Mouse (Mus musculus): Measurements from ENCODE around the gene Astn2. TPM values are rescaled to one million over a fixed set of nuclear protein-coding genes. Genes with fewer than 3 reads are reported as not detected.

Gene Astn2
- total RNA-seq, 2 experiments from 2014 or later, result 32.5 to 35.1 TPM

- DNase-seq (ENCODE audit: low spot score in 2 of 2), result peak; percentile 45 to 56
Measured at GRCm38 (mm10) chr4:65589780-65590179, 814.6 kb downstream of the Astn2 start.

- DNase-seq (ENCODE audit: low spot score in 2 of 2), result no peak
Measured at GRCm38 (mm10) chr4:65586947-65587346, 817.5 kb downstream of the Astn2 start.

- DNase-seq (ENCODE audit: low spot score in 2 of 2), result no peak
Measured at GRCm38 (mm10) chr4:65580254-65580653, 824.2 kb downstream of the Astn2 start.

- no peak for DNase-seq (ENCODE audit: low spot score in 2 of 2)
Measured at GRCm38 (mm10) chr4:65565493-65565892, 838.9 kb downstream of the Astn2 start.

- no peak for DNase-seq (ENCODE audit: low spot score in 2 of 2)
Measured at GRCm38 (mm10) chr4:65548561-65548960, 855.9 kb downstream of the Astn2 start.

GRCm38 (mm10) chr4:65545582-65545981 is 858.8 kb downstream of the Astn2 start:
- DNase-seq (ENCODE audit: low spot score in 2 of 2), result no peak

- DNase-seq (ENCODE audit: low spot score in 2 of 2), result no peak
Measured at GRCm38 (mm10) chr4:65532071-65532736, 872.2 kb downstream of the Astn2 start.

- DNase-seq (ENCODE audit: low spot score in 2 of 2), result no peak
Measured at GRCm38 (mm10) chr4:65531621-65532020, 872.8 kb downstream of the Astn2 start.

- no peak for DNase-seq (ENCODE audit: low spot score in 2 of 2)
Measured at GRCm38 (mm10) chr4:65530901-65531300, 873.5 kb downstream of the Astn2 start.

- DNase-seq (ENCODE audit: low spot score in 2 of 2), result no peak
Measured at GRCm38 (mm10) chr4:65508101-65508500, 896.3 kb downstream of the Astn2 start.

GRCm38 (mm10) chr4:65506870-65507269 is 897.5 kb downstream of the Astn2 start:
- no peak for DNase-seq (ENCODE audit: low spot score in 2 of 2)

- peak; percentile 72 to 82 for DNase-seq (ENCODE audit: low spot score in 2 of 2)
Measured at GRCm38 (mm10) chr4:65496463-65496834, 908.0 kb downstream of the Astn2 start.

GRCm38 (mm10) chr4:65495705-65496462 is 908.5 kb downstream of the Astn2 start:
- DNase-seq (ENCODE audit: low spot score in 2 of 2), result no peak

GRCm38 (mm10) chr4:65491541-65491940 is 912.9 kb downstream of the Astn2 start:
- no peak for DNase-seq (ENCODE audit: low spot score in 2 of 2)

- no peak for DNase-seq (ENCODE audit: low spot score in 2 of 2)
Measured at GRCm38 (mm10) chr4:65489711-65490110, 914.7 kb downstream of the Astn2 start.

- no peak for DNase-seq (ENCODE audit: low spot score in 2 of 2)
Measured at GRCm38 (mm10) chr4:65481632-65482031, 922.8 kb downstream of the Astn2 start.

- DNase-seq (ENCODE audit: low spot score in 2 of 2), result peak in 1 of 2 experiments; percentile 4
Measured at GRCm38 (mm10) chr4:65477106-65477505, 927.3 kb downstream of the Astn2 start.

- DNase-seq (ENCODE audit: low spot score in 2 of 2), result no peak
Measured at GRCm38 (mm10) chr4:65475925-65476560, 928.4 kb downstream of the Astn2 start.

GRCm38 (mm10) chr4:65473141-65473540 is 931.3 kb downstream of the Astn2 start:
- no peak for DNase-seq (ENCODE audit: low spot score in 2 of 2)

- DNase-seq (ENCODE audit: low spot score in 2 of 2), result peak; percentile 45 to 58
Measured at GRCm38 (mm10) chr4:65449171-65449570, 955.2 kb downstream of the Astn2 start.

- no peak for DNase-seq (ENCODE audit: low spot score in 2 of 2)
Measured at GRCm38 (mm10) chr4:65441746-65442145, 962.7 kb downstream of the Astn2 start.

GRCm38 (mm10) chr4:65430804-65431203 is 973.6 kb downstream of the Astn2 start:
- DNase-seq (ENCODE audit: low spot score in 2 of 2), result peak in 1 of 2 experiments; percentile 16

All from layer of hippocampus, postnatal 10 days (tissue).